Mouse (Mus musculus) hindbrain, embryonic 13.5 days (tissue): Measurements from ENCODE around the gene Afg1l. TPM values are rescaled to one million over a fixed set of nuclear protein-coding genes. Genes with fewer than 3 reads are reported as not detected.
A peak's percentile ranks its signal among the peaks of the same experiment; 100 is the strongest.

Source experiments
- ATAC-seq: fragments of 200-750 bp; cut with Nextera tagmentation; 2 replicates; pipeline ENCODE4 v1.8.0; 2017; ENCODE audit warnings: moderate TSS enrichment; ENCODE audit not compliant: low FRiP score
- H3K27ac ChIP-seq: fragments of 300-500 bp; sonication (generic); 2 replicates; pipeline ENCODE4 v1.5.1; 2015; ENCODE audit warnings: inconsistent platforms, mild to moderate bottlenecking, moderate library complexity
- H3K27me3 ChIP-seq: fragments of 300-500 bp; sonication (generic); 2 replicates; pipeline ENCODE4 v1.6.1; 2015; ENCODE audit warnings: mild to moderate bottlenecking, inconsistent platforms
- H3K36me3 ChIP-seq: fragments of 300-500 bp; sonication (generic); 2 replicates; pipeline ENCODE4 v1.6.1; 2015; ENCODE audit warnings: mild to moderate bottlenecking, inconsistent platforms
- H3K4me1 ChIP-seq: fragments of 300-500 bp; sonication (generic); replicated peaks from 2 replicates; pipeline ENCODE4 v1.6.1; 2015; ENCODE audit warnings: inconsistent platforms
- H3K4me2 ChIP-seq: fragments of 300-500 bp; sonication (generic); 2 replicates; pipeline ENCODE4 v1.6.1; 2015; ENCODE audit warnings: inconsistent platforms, mild to moderate bottlenecking, moderate library complexity
- H3K4me3 ChIP-seq: fragments of 300-500 bp; sonication (generic); 2 replicates; pipeline ENCODE4 v1.5.1; 2015; ENCODE audit warnings: mild to moderate bottlenecking, inconsistent platforms
- H3K9ac ChIP-seq: fragments of 300-500 bp; sonication (generic); 2 replicates; pipeline ENCODE4 v1.6.1; 2015; ENCODE audit warnings: mild to moderate bottlenecking, inconsistent platforms
- H3K9me3 ChIP-seq: fragments of 300-500 bp; sonication (generic); 2 replicates; pipeline ENCODE4 v1.6.1; 2016; ENCODE audit warnings: inconsistent platforms
- WGBS: fragments of 180-500 bp; shearing (Covaris S2); methylation state at CpG from one replicate; pipeline ENCODE4 v1.1.7; 2015; 5-methylcytosine and 5-hydroxymethylcytosine counted together
- polyA plus RNA-seq: library from polyadenylated mRNA; unstranded; fragments of >200 nt; fragmentation: Nextera tagmentation; extraction: Ambion mirVana; gene quantifications from 2 replicates; pipeline ENCODE4 v1.2.1, GENCODE M21; 2015

Afg1l gene
- polyA plus RNA-seq, 1 experiment from 2014 or later = 6.4 TPM

DNA sequence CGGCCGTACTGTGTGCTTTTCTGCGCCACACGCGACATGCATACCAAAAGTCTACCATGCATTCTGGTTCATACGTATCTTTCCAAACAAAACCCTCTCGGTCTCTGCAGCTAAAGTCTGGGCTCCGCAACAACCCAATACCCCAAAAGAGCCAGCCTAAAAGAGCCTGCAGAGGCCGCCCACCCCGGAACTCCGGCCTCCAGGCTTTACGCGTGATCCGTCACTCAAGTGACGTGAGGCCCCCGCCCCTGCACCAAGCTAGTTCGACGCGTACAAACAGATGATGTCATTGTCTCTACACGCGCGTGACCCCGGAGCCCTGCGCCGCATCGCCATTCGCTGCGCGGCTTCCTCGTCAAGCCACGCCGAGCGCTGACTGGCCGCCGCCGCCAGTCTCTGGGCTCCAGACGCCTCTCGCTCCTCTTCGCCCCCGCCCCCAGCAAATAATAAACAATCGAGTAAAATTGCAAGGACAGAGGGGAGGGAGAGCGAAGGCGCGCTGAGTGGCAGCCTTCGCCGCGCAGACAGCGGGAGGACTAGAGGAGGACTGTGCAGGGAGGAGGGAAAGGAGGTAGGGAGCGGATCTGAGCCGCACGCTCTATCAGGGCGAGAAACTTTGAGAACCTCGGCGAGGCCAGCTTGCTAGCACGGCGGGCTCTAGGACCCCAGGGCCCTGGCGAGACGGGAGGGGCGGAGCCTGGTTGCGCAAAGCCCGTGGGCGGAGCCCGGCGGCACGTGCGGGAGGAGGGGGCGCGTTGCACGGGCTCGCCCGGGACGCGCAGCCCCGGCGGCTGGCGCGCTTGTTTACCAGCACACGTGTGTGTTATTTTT, 200.7 kb downstream of the Afg1l start:
- H3K9me3 ChIP-seq = no peaks in the 10 kb centered on the region
- H3K9ac ChIP-seq = peak overlapping the region; percentile 85
- no peaks in the 10 kb centered on the region for H3K36me3 ChIP-seq
- peak overlapping the region; percentile 99 for H3K27ac ChIP-seq
- H3K4me1 ChIP-seq = peaks cover 31% of the 10 kb centered on the region
- H3K27me3 ChIP-seq = peaks cover 38% of the 10 kb centered on the region
- peak overlapping the region; percentile 98 for H3K4me2 ChIP-seq
- peak; percentile 94 for ATAC-seq
- under 1% methylated on average over 76 of the region's 78 CpGs for WGBS
- H3K4me3 ChIP-seq = peak overlapping the region; percentile 78

DNA sequence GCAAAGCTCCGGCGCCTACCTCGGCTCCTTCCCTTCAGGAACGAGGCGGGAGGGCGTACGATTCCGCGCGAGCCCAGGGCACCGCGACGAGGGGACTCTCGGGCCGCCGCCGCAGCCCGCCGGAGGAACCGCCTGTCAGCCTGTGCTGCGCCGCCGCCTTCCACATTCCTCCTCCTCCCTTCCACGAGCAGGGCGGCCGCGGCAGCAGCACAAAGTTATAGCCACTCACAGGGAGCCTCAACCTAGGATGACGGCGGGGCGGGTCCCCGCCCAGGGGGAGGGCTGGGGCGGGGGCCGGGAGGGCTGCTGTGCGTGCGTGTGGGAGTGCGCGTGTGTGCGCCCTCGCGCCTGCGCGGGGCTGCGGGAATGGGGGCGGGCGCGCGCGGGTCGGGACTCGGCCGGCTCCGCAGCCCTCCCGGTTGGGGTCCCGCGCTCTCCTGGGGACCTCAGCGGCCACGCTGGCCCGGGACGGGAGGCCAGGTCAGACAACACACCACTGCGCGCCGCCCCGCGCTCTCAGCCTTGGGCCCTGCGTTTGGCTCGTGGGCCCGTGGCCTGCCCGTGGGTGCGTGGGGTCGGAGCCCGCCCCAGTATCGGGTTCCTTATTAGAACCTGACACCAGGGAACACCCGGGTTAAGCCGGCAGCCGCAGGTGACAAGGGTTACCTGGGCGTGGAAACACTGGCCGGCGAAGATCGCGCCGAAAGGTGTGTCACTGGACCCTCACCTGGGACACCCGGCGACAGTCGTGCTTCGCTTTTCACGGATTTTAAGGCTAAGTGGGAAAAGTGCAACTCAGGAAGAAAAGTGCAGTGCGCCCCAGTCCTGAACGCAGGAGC, 201.6 kb downstream of the Afg1l start, which contains the start of gene Foxo3:
TSS of gene Foxo3 (minus strand) at position 249 of the 839 bp plus-strand sequence.
- Histone ChIP-seq H3K9me3 (no peaks in the 10 kb centered on the region), H3K4me2 (peak within 1 kb of the TSS; percentile 98), H3K4me3 (peak within 1 kb of the TSS; percentile 78), H3K9ac (peak within 1 kb of the TSS; percentile 85), H3K4me1 (peaks cover 32% of the 10 kb centered on the region), H3K27me3 (peaks cover 40% of the 10 kb centered on the region), H3K27ac (peak within 1 kb of the TSS; percentile 99), H3K36me3 (no peaks in the 10 kb centered on the region)
- peak; percentile 70 for ATAC-seq
- WGBS = under 1% methylated on average over 60 of the region's 88 CpGs

DNA sequence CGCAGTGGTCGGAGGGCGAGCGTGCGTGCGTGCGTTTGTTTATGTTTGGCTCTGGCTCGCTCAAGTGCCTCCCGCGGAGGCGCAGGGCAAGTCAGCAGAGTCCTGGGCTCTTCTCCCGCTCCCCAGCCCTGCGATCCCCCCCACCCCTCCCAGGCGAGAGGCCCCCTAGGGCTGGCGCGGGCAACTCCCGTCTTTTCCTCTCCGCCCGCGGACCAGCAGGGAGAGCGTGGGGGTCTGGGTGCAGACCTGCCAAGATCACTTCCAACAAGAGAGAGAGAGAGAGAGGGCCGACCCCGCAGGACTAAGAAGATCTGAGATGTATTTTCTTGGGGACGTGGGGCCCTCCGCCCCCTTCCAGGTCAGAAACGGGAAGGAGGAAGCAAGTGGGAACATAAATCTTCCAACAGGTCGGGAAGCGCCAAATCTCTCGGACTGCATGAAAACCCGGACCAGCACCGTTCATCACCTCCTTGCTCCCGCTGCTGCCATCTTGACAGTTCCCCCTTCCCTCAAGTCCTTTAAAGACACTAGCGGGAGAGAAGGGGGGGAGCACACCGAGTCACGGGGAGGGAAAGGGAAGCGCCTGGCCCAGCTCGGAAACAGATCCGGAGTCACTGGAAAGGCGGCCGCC, 202.4 kb downstream of the Afg1l start:
- Histone ChIP-seq H3K4me1 (peaks cover 39% of the 10 kb centered on the region), H3K4me3 (peak overlapping the region; percentile 78), H3K27ac (peak overlapping the region; percentile 99), H3K9me3 (no peaks in the 10 kb centered on the region), H3K36me3 (no peaks in the 10 kb centered on the region), H3K27me3 (peaks cover 33% of the 10 kb centered on the region), H3K4me2 (peak overlapping the region; percentile 98), H3K9ac (peak overlapping the region; percentile 85)
- ATAC-seq = no peak
- WGBS = under 1% methylated on average over 40 of the region's 40 CpGs

DNA sequence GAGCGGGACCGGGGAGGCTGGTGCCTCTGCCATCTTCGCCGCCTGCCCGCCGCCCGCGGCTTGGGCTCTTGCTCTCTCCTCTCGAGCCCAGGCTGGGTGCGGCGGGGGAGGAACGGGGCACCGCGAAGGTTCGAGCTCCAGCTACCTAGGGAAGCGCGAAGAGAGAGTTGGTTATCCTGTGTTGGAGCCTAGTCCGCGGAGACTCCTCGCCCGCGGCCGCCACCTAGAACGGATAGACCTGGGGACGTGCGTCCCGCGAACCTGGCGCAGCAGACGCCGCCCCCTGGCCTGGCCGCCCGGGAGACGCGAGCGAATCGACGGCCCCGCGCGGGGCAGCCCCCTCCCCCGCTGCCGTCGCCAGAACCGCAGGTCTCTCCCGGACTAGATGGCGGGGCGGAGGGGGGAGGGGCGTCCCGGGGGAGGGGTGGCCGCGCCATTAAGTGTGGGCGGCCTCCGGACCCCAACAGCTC, 202.9 kb downstream of the Afg1l start:
- H3K9me3 ChIP-seq = no peaks in the 10 kb centered on the region
- H3K4me3 ChIP-seq = peak overlapping the region; percentile 78
- H3K4me2 ChIP-seq = peak overlapping the region; percentile 98
- under 1% methylated on average over 48 of the region's 54 CpGs for WGBS
- peak overlapping the region; percentile 85 for H3K9ac ChIP-seq
- no peaks in the 10 kb centered on the region for H3K36me3 ChIP-seq
- H3K27me3 ChIP-seq = peaks cover 29% of the 10 kb centered on the region
- ATAC-seq = no peak
- peak overlapping the region; percentile 99 for H3K27ac ChIP-seq
- peaks cover 39% of the 10 kb centered on the region for H3K4me1 ChIP-seq

DNA sequence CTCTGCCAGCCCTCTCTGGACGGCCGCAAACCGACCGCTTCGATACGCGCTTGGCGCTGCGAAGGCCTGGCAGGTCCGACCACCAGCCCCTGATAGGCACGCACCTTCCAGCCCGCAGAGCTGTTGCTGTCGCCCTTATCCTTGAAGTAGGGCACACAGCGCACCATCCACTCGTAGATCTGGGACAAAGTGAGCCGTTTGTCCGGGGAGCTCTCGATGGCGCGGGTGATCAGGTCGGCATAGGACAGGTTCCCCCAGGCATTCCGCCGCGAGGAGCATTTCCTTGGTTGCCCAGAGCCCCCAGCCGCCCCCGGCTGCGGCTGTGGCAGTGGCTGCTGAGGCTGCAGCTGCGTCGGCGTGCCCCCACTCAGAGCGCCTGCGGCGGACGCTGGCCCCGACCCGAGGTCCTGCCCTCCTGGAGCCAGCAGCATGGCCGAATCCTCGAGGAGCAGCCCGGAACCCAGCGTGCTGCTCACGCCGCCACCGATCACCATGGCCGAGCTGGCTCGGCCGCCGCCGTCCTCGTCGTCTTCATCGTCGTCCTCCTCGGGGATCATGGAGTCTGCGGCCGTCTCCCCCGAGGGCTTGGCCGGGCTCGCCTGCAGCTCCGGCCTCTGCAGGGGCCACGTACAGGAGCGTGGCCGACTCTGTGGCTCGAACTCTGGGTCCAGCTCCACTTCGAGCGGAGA, 203.5 kb downstream of the Afg1l start:
- H3K36me3 ChIP-seq = no peaks in the 10 kb centered on the region; the same call in 1 of the 2 replicates
- peaks cover 25% of the 10 kb centered on the region for H3K27me3 ChIP-seq
- H3K4me3 ChIP-seq = peak overlapping the region; percentile 78
- H3K9me3 ChIP-seq = no peaks in the 10 kb centered on the region
- H3K4me2 ChIP-seq = peak overlapping the region; percentile 98
- WGBS = under 1% methylated on average over 61 of the region's 65 CpGs
- H3K27ac ChIP-seq = peak overlapping the region; percentile 99; the same call in 1 of the 2 replicates
- ATAC-seq = no peak
- H3K9ac ChIP-seq = peak overlapping the region; percentile 85
- peaks cover 39% of the 10 kb centered on the region for H3K4me1 ChIP-seq

DNA sequence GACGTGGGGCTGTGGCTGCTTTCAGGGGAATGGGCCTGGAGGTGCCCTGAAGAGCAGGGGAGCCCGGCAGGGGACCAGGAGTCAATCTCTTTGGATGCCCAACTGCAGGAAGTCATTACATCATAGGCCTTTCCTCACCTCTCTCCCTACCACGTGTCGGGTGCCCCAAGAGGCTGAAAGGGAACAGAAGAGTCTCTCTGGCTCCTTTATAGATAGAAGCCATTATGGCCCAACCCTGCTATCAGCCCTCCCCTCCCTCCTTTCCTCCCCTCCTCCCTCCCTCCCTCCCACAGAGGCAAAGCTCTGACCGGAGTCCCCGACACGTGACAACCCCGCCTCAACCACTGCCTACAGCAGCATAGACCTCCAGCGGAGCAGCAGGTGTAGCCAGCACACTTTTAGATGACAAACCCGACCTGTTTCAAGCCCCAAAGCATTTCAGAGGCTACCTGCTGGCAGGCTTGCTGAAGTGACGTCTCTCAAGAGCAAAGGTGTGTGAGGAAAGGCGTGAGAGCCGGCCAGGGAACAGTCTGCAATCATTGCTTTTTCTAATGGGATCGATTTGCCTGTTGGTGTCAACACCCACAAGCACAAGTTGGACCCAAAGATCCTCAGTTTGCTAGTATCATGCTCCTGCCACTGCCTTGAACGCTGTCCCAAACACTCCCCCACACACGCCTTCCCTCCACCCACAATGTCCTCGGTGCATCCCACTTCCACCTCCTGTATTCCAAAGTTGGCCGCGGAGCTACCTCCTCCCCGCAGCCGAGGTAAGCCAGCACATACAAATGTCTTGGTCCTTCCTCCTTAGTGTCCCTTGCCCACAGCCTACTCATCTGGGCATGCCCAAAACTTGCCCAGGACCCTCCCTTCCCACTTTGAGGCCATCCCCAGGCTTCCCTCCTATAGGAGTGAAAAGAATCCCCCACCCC, 204.3 kb downstream of the Afg1l start:
- peaks cover 46% of the 10 kb centered on the region for H3K4me1 ChIP-seq
- H3K4me2 ChIP-seq = peak overlapping the region; percentile 98
- ATAC-seq = no peak
- no peaks in the 10 kb centered on the region for H3K9me3 ChIP-seq
- 7% methylated on average over 21 of the region's 21 CpGs for WGBS
- peak overlapping the region; percentile 78 for H3K4me3 ChIP-seq
- peaks cover 25% of the 10 kb centered on the region for H3K27me3 ChIP-seq
- no peak overlapping the region for H3K27ac ChIP-seq
- no peaks in the 10 kb centered on the region; the same call in 1 of the 2 replicates for H3K36me3 ChIP-seq
- H3K9ac ChIP-seq = peak overlapping the region; percentile 85

DNA sequence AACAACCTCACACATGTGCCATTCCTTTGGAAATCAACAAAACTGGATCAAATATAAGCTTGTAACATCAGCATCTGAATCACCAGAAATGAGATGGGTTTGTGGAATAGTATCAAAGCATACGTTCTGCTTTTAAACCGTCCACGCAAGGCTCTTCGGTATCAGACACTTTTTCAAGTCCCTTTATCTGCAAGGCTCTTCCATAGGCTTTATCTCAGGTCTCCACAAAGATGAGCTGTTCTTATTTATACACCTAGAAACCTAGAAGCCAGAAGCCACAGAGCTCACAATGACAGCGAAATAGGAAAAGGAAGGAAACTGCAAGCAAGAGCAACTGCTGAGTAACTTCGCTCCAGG, 205.0 kb downstream of the Afg1l start:
- peak overlapping the region; percentile 85; the same call in 1 of the 2 replicates for H3K9ac ChIP-seq
- H3K4me2 ChIP-seq = peak overlapping the region; percentile 98
- peak overlapping the region; percentile 78 for H3K4me3 ChIP-seq
- peaks cover 25% of the 10 kb centered on the region for H3K27me3 ChIP-seq
- peaks cover 41% of the 10 kb centered on the region for H3K4me1 ChIP-seq
- H3K27ac ChIP-seq = no peak overlapping the region
- no peak for ATAC-seq
- 69% methylated on average over 6 of the region's 6 CpGs for WGBS
- H3K9me3 ChIP-seq = no peaks in the 10 kb centered on the region
- H3K36me3 ChIP-seq = no peaks in the 10 kb centered on the region; the same call in 1 of the 2 replicates

DNA sequence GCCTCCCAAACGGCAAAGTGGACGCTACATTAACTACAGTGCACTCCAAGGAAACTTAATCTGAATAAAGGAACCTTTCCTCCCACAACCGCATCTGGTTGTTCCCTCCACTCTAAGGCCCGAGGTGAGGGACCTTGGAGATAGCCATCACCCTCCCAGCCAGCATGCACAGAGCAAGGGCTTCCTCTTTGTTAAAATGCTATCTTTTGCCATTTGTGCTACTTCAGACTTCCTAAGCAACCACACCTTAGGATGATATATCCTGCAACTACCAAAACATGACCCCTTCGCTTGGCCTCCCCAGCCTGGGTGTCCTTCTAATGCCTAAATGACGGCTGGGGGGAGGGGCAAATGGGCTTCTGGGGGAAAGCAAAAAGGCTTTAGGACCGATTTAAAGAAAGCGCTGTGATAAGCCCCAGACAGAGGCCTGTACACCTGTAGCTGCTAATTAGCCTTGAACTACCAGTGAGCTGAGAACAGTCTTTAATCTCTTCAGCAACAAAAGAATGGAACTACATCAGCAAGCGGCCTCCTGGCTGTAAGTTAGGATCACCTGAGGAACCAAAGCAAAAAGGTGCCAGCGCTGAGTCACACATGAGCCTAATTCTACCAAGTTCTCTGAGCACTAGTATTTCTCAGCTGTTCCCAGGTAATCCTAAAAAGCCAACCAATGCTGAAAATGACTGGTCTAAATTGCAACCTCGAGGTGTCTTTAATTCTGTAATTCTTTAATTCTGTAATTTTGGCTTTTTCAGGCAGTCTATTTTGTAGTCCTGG, 206.7 kb downstream of the Afg1l start:
- Histone ChIP-seq H3K4me1 (peaks cover 40% of the 10 kb centered on the region), H3K4me2 (no peak overlapping the region), H3K4me3 (no peak overlapping the region), H3K9ac (no peak overlapping the region), H3K27me3 (peaks cover 25% of the 10 kb centered on the region), H3K36me3 (peaks cover 6% of the 10 kb centered on the region), H3K9me3 (no peaks in the 10 kb centered on the region), H3K27ac (no peak overlapping the region)
- 66% methylated on average over 11 of the region's 11 CpGs for WGBS
- ATAC-seq = no peak

DNA sequence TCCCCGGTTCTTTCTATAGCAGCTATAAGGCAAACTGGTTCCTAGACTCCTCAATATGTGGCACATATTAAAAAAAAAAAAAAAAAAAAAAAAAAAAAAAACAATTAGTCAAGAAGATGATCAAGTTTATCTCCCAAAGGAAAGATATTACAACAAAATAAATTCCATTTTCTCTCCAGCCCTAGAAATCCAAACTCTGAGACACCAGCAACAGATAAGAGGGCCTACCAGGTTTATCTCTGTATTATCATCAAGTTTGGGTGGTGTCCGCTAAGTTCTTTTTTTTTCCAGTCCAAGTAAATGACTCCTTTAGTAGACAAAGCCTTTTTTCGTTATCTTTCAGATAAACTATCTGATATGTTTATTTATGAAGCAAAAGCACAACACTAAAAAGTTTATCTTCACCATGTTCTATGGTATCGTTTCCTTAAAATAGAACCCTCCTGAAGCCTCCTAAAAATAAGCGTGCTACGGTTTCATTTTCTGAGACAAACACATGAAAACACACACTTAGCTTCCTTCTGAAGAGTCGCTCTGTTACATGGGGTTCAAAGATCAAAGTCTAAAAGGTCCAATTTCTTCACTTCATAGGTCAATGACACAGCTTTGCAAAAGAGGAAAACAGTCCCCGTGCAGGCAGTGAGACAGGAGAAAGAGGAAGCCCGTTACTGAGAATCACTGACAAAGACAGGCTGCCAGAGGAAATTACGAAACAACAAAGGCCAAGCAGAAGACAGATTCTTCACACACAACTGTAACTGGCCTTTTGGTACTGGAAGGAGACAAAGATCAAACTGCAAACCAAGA, 207.9 kb downstream of the Afg1l start:
- H3K9me3 ChIP-seq = no peaks in the 10 kb centered on the region
- H3K4me3 ChIP-seq = no peak overlapping the region
- H3K4me1 ChIP-seq = peaks cover 39% of the 10 kb centered on the region
- no peak overlapping the region for H3K4me2 ChIP-seq
- peaks cover 25% of the 10 kb centered on the region for H3K27me3 ChIP-seq
- ATAC-seq = no peak
- H3K36me3 ChIP-seq = peaks cover 17% of the 10 kb centered on the region
- no peak overlapping the region for H3K27ac ChIP-seq
- WGBS = 65% methylated on average over 10 of the region's 10 CpGs
- no peak overlapping the region for H3K9ac ChIP-seq
